Mouse (Mus musculus) intestine, postnatal 0 days (tissue): ENCODE data around the gene St3gal2. TPM values are rescaled to one million over a fixed set of nuclear protein-coding genes. Genes with fewer than 3 reads are reported as not detected.
"Not testable (repeated sequence)": the region's sequence is repeated elsewhere in the genome, so short reads cannot be mapped to it uniquely, and the experiment has no call there.

Experiments used
- ATAC-seq: fragments of 200-750 bp; cut with Nextera tagmentation; 2 replicates; pipeline ENCODE4 v1.8.0; 2017; ENCODE audit warnings: mild to moderate bottlenecking, moderate TSS enrichment, moderate library complexity
- H3K27ac ChIP-seq: fragments of 300-500 bp; sonication (generic); 2 replicates; pipeline ENCODE4 v1.5.1; 2014; ENCODE audit warnings: mild to moderate bottlenecking, low read depth, low read length, moderate library complexity
- H3K27me3 ChIP-seq: fragments of 300-500 bp; sonication (generic); replicated peaks from 2 replicates; pipeline ENCODE4 v1.6.1; 2014; ENCODE audit warnings: low read length, mixed read lengths; ENCODE audit not compliant: control insufficient read depth, insufficient read depth
- H3K36me3 ChIP-seq: fragments of 300-500 bp; sonication (generic); 2 replicates; pipeline ENCODE4 v1.6.1; 2014; ENCODE audit warnings: mild to moderate bottlenecking, moderate library complexity; ENCODE audit not compliant: control insufficient read depth, insufficient read depth
- H3K4me1 ChIP-seq: fragments of 300-500 bp; sonication (generic); replicated peaks from 2 replicates; pipeline ENCODE4 v1.6.1; 2014; ENCODE audit warnings: antibody characterized with exemption, low read length, mixed read lengths; ENCODE audit not compliant: control insufficient read depth, insufficient read depth
- H3K4me2 ChIP-seq: fragments of 300-500 bp; sonication (generic); replicated peaks from 2 replicates; pipeline ENCODE4 v1.6.1; 2014; ENCODE audit warnings: low read depth, mild to moderate bottlenecking, moderate library complexity
- H3K4me3 ChIP-seq: fragments of 300-500 bp; sonication (generic); 2 replicates; pipeline ENCODE4 v1.5.1; 2014; ENCODE audit warnings: low read depth, low read length
- H3K9ac ChIP-seq: fragments of 300-500 bp; sonication (generic); 2 replicates; pipeline ENCODE4 v1.6.1; 2014; ENCODE audit warnings: mild to moderate bottlenecking, low read depth, low read length
- H3K9me3 ChIP-seq: fragments of 300-500 bp; sonication (generic); 2 replicates; pipeline ENCODE4 v1.6.1; 2016; ENCODE audit warnings: mixed run types; ENCODE audit not compliant: control insufficient read depth
- CTCF ChIP-seq: sonication (generic); IDR thresholded peaks from 2 replicates; pipeline ENCODE4 v1.5.1; 2016; ENCODE audit warnings: low read depth, mild to moderate bottlenecking, control low read depth, antibody characterized with exemption, moderate library complexity
- WGBS: fragments of 180-500 bp; shearing (Covaris S2); extraction: QIAGEN DNeasy Blood & Tissue Kit; methylation state at CpG from one replicate; pipeline ENCODE4 v1.1.7; 2014; 5-methylcytosine and 5-hydroxymethylcytosine counted together
- polyA plus RNA-seq: library from polyadenylated mRNA; unstranded; fragments of >200 nt; fragmentation: Nextera tagmentation; extraction: Ambion mirVana; gene quantifications from 2 replicates; pipeline ENCODE4 v1.2.1, GENCODE M21; 2015

St3gal2 gene
- polyA plus RNA-seq, 1 experiment from 2014 or later = 5.1 TPM

DNA sequence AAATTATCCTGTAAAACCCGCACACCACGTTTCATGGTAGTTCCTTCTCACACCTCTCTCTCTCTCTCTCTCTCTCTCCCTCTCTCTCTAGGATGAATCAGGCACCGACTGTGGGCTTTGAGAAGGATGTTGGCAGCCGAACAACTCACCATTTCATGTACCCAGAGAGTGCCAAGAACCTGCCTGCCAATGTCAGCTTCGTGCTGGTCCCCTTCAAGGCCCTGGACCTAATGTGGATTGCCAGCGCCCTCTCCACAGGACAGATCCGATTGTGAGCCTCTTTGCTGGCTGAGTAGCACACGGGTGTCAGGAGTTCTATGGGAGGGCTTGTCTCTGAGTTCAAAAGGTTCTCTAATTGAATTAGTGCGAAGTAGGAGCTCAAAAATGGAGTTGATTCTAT is 47.6 kb downstream of the St3gal2 start:
- H3K9me3 ChIP-seq = no peaks in the 10 kb centered on the region

DNA sequence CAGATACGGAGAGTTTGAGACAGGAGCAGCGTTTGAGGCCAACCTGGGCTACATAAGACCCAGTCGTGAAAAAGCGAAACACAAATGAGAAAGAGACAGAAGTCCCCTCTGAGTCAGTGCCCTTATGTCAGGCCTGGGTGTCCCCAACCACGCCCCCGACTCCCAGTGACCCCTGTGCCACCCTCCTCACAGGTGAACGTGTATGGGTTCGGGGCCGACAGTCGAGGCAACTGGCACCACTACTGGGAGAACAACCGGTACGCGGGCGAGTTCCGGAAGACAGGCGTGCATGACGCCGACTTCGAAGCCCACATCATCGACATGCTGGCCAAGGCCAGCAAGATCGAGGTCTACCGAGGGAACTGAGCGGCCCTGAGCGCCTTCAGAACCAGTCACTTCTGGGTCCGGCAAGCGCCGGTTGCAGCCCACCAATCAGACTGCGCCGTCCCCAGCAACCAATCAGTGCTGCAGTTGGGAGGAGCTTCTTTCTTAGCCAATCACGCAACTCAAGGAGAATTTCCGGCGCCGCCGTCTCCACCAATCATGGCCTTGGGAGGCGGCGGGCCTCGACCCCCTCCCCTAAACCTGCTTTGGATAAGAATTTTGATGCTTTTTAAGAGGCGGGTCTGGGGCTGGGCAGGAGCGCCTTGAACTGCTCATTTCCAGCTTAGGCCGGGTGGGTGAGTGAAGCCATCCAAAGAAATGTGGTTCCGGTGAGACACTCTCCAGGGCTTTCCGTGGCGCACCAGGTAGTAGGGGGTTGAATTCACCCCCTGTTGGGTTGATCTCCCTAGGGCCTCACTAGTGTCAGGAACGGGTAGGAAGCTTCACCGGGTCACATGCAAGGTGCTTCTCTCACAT is 50.4 kb downstream of the St3gal2 start:
- H3K9ac ChIP-seq = peak overlapping the region; percentile 66
- H3K27me3 ChIP-seq = no peaks in the 10 kb centered on the region
- peak overlapping the region; percentile 54 for H3K4me3 ChIP-seq
- no peak for TF ChIP-seq CTCF
- peak; percentile 95 for ATAC-seq
- 8% methylated on average over 45 of the region's 45 CpGs for WGBS
- H3K27ac ChIP-seq = no peak overlapping the region
- H3K9me3 ChIP-seq = no peaks in the 10 kb centered on the region
- H3K4me2 ChIP-seq = peak overlapping the region; percentile 91
- H3K4me1 ChIP-seq = 0 out of 2 replicates have a peak, but pooled peaks cover 3% of the 10 kb centered on the region
- H3K36me3 ChIP-seq = peaks cover 11% of the 10 kb centered on the region

More for the DNA sequence above, 47.6 kb downstream of the St3gal2 start:
- H3K4me2 ChIP-seq = no peak overlapping the region
- no peak overlapping the region for H3K4me3 ChIP-seq
- ATAC-seq = no peak
- 85% methylated on average over 9 of the region's 9 CpGs for WGBS
- H3K4me1 ChIP-seq = 0 out of 2 replicates have a peak, but pooled peaks cover 3% of the 10 kb centered on the region
- H3K36me3 ChIP-seq = no peaks in the 10 kb centered on the region
- H3K27ac ChIP-seq = no peak overlapping the region
- H3K27me3 ChIP-seq = no peaks in the 10 kb centered on the region
- H3K9ac ChIP-seq = no peak overlapping the region
- TF ChIP-seq CTCF = no peak

DNA sequence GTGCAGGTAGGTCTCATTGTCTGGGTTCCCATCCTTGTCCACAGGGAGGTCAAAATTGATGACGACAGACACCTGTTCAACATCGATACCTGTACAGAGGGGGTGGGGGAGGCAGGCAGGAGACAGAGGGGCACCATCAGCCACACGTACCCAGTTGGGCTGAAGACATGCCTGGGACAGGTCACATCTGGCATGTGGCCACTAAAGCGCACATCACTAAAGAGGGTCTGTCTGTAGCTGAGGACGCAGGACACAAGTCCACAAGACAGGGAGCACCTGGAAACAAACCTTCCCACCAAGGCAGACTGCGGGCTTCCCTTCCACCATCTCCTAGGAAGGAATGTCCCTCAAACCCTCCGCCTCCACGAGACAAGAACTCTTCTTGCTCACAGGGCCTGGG is 56.8 kb downstream of the St3gal2 start:
- H3K9ac ChIP-seq, H3K9me3 ChIP-seq, H3K4me1 ChIP-seq, H3K4me3 ChIP-seq, H3K4me2 ChIP-seq, H3K27me3 ChIP-seq, H3K27ac ChIP-seq, ATAC-seq: not testable (repeated sequence)
- 89% methylated on average over 8 of the region's 8 CpGs for WGBS
- peaks cover 45% of the 10 kb centered on the region for H3K36me3 ChIP-seq

DNA sequence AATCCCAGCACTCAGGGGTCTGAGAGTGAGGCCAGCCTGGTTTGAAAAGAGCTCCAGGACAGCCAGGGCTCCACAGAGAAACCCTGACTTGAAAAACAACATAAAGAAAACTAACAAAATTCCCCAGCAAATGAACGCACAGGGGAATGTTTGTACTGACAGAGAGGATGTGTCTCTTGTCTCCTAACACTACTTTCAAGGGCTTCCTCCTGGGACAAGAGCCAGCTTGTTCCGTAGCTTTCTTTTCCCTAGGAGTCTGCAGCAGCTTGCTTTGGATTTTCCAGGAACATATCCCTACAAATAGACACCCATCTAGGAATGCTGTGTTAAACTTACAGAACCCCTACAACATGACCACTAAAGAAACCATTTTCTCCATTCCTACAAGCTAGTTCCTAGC is 58.3 kb downstream of the St3gal2 start:
- not testable (repeated sequence) for H3K9me3 ChIP-seq, H3K9ac ChIP-seq, H3K4me1 ChIP-seq, H3K4me2 ChIP-seq, H3K27ac ChIP-seq, H3K27me3 ChIP-seq, H3K4me3 ChIP-seq, ATAC-seq
- peaks cover 59% of the 10 kb centered on the region for H3K36me3 ChIP-seq
- WGBS = 66% methylated on average over 2 of the region's 2 CpGs

DNA sequence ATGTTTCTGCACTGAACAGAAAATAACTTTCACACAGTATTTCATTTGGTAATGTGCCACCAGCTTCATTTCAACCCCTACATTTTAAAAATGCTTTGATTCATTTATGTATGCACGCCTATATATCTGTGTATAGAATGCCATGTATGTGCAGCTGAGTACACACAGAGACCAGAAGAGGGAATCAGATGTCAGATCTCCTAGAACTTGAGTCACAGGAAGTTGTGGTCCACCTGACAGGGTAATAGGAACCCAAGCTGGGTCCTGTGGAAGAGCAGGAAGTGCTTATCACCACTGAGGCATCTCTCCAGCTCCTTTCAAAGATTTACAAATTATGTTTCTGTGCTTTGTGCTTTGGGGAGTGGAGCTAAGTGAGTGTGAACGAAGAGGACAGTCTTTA is 61.6 kb downstream of the St3gal2 start:
- Histone ChIP-seq H3K36me3 (peaks cover 73% of the 10 kb centered on the region), H3K9me3 (no peaks in the 10 kb centered on the region), H3K27me3 (no peaks in the 10 kb centered on the region), H3K4me2 (no peak overlapping the region), H3K9ac (no peak overlapping the region), H3K4me1 (no peaks in the 10 kb centered on the region), H3K4me3 (no peak overlapping the region), H3K27ac (no peak overlapping the region)
- no peak for TF ChIP-seq CTCF
- WGBS = 90% methylated on average over 2 of the region's 2 CpGs
- no peak for ATAC-seq

DNA sequence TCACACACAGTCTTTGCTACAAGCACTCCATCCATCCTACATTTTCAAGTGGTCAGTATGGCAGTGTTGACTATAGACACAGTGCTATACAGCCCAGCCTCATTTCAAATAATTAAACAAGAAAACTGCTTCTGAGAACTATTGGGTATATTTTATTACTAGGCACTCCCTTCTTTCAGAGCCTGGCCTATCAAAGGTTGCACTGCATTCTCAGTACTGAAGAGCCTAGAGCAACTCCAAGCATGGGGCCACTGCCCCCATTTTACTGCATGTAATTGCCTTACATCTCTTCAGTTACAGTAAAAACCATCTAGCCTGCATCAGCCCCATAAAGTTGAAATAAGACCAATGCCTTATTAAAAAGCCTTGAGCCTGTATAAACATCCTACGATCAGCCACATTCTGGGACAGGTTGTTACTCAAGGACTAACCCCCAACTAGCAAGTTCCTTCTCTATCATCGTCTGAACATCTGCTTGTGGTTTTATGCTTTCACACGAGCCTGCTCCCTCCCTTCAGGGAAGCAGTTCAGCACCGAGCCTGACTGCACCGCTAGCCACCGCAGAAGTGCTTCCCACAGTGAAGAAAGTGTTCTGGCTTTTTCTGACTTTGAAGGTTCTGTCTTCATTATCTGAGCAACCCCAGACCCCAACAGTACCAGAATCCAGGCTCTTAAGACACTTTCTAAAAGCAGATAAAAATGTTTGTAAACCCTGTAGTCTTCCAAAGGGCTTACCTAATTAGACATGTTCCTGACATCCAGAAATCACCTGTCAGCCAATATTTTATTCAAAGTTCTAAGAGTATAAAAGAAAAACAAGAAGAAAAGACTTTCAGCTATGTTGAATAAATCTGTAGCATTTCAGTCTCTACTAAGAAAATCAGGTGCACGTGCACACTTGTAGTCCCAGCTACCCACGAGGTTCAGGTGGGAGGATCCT is 68.4 kb downstream of the St3gal2 start:
- TF ChIP-seq CTCF = no peak
- Histone ChIP-seq H3K4me3 (no peak overlapping the region), H3K4me2 (peak overlapping the region; percentile 35), H3K9me3 (no peaks in the 10 kb centered on the region), H3K9ac (no peak overlapping the region), H3K27ac (0 out of 2 replicates have a peak overlapping the region, but pooled peaks have one; percentile 15), H3K36me3 (peaks cover 68% of the 10 kb centered on the region), H3K4me1 (no peaks in the 10 kb centered on the region), H3K27me3 (no peaks in the 10 kb centered on the region)
- ATAC-seq = peak; percentile 88
- 47% methylated on average over 8 of the region's 8 CpGs for WGBS
